Mouse (Mus musculus): ENCODE data around the gene Swap70. TPM values are rescaled to one million over a fixed set of nuclear protein-coding genes. Genes with fewer than 3 reads are reported as not detected.

Gene Swap70
- polyA plus RNA-seq, 1 experiment from 2014 or later, result 56.9 TPM

GRCm38 (mm10) chr7:110271814-110272213 is 50.3 kb downstream of the Swap70 start:
- peaks cover 48% of the 10 kb centered on the region for H3K36me3 ChIP-seq (ENCODE audit: inconsistent target)
- 93% methylated on average over 8 of the region's 9 CpGs for WGBS (ENCODE audit: missing documents)

GRCm38 (mm10) chr7:110272434-110272833 is 50.9 kb downstream of the Swap70 start:
- 100% methylated on average over 4 of the region's 4 CpGs for WGBS (ENCODE audit: missing documents)
- Histone ChIP-seq H3K4me3 (ENCODE audit: inconsistent target) (no peak overlapping the region), H3K36me3 (ENCODE audit: inconsistent target) (peaks cover 54% of the 10 kb centered on the region), H3K27ac (no peak overlapping the region), H3K79me2 (ENCODE audit: inconsistent target) (peaks cover 4% of the 10 kb centered on the region; the same call in 1 of the 2 replicates)

More at GRCm38 (mm10) chr7:110271814-110272213, 50.3 kb downstream of the Swap70 start:
- Histone ChIP-seq H3K27ac (no peak overlapping the region), H3K4me3 (ENCODE audit: inconsistent target) (no peak overlapping the region), H3K79me2 (ENCODE audit: inconsistent target) (peaks cover 4% of the 10 kb centered on the region; the same call in 1 of the 2 replicates)

GRCm38 (mm10) chr7:110277734-110278245 is 56.3 kb downstream of the Swap70 start:
- 86% methylated on average over 5 of the region's 5 CpGs for WGBS (ENCODE audit: missing documents)
- H3K36me3 ChIP-seq (ENCODE audit: inconsistent target), result peaks cover 95% of the 10 kb centered on the region

GRCm38 (mm10) chr7:110279183-110279582 is 57.7 kb downstream of the Swap70 start:
- Histone ChIP-seq H3K27ac (no peak overlapping the region), H3K36me3 (ENCODE audit: inconsistent target) (peaks cover 84% of the 10 kb centered on the region), H3K4me3 (ENCODE audit: inconsistent target) (no peak overlapping the region), H3K79me2 (ENCODE audit: inconsistent target) (no peaks in the 10 kb centered on the region)
- WGBS (ENCODE audit: missing documents), result 98% methylated on average over 4 of the region's 4 CpGs

More at GRCm38 (mm10) chr7:110277734-110278245, 56.3 kb downstream of the Swap70 start:
- H3K27ac ChIP-seq, result no peak overlapping the region
- H3K79me2 ChIP-seq (ENCODE audit: inconsistent target), result no peaks in the 10 kb centered on the region
- H3K4me3 ChIP-seq (ENCODE audit: inconsistent target), result no peak overlapping the region

GRCm38 (mm10) chr7:110281435-110282256 is 60.1 kb downstream of the Swap70 start:
- Histone ChIP-seq H3K4me3 (ENCODE audit: inconsistent target) (no peak overlapping the region), H3K79me2 (ENCODE audit: inconsistent target) (no peaks in the 10 kb centered on the region), H3K27ac (no peak overlapping the region), H3K36me3 (ENCODE audit: inconsistent target) (peaks cover 60% of the 10 kb centered on the region)
- 83% methylated on average over 11 of the region's 11 CpGs for WGBS (ENCODE audit: missing documents)

GRCm38 (mm10) chr7:110282797-110283196 is 61.3 kb downstream of the Swap70 start:
- Histone ChIP-seq H3K79me2 (ENCODE audit: inconsistent target) (no peaks in the 10 kb centered on the region), H3K4me3 (ENCODE audit: inconsistent target) (no peak overlapping the region), H3K36me3 (ENCODE audit: inconsistent target) (peaks cover 48% of the 10 kb centered on the region), H3K27ac (no peak overlapping the region)
- 65% methylated on average over 11 of the region's 11 CpGs for WGBS (ENCODE audit: missing documents)

- no peaks in the 10 kb centered on the region for H3K79me2 ChIP-seq (ENCODE audit: inconsistent target)
- peaks cover 39% of the 10 kb centered on the region for H3K36me3 ChIP-seq (ENCODE audit: inconsistent target)
- no peak overlapping the region for H3K27ac ChIP-seq
- H3K4me3 ChIP-seq (ENCODE audit: inconsistent target), result no peak overlapping the region
- WGBS (ENCODE audit: missing documents), result 56% methylated on average over 6 of the region's 6 CpGs
Measured at GRCm38 (mm10) chr7:110283484-110284275, 62.2 kb downstream of the Swap70 start.

- no peak overlapping the region for H3K4me3 ChIP-seq (ENCODE audit: inconsistent target)
- no peak overlapping the region for H3K27ac ChIP-seq
- 97% methylated on average over 12 of the region's 12 CpGs for WGBS (ENCODE audit: missing documents)
- H3K36me3 ChIP-seq (ENCODE audit: inconsistent target), result peaks cover 24% of the 10 kb centered on the region; the same call in 1 of the 2 replicates
- H3K79me2 ChIP-seq (ENCODE audit: inconsistent target), result no peaks in the 10 kb centered on the region
Measured at GRCm38 (mm10) chr7:110285076-110285848, 63.8 kb downstream of the Swap70 start.

- H3K27ac ChIP-seq, result no peak overlapping the region
- no peaks in the 10 kb centered on the region for H3K79me2 ChIP-seq (ENCODE audit: inconsistent target)
- H3K36me3 ChIP-seq (ENCODE audit: inconsistent target), result peaks cover 21% of the 10 kb centered on the region; the same call in 1 of the 2 replicates
- WGBS (ENCODE audit: missing documents), result 98% methylated on average over 3 of the region's 3 CpGs
- H3K4me3 ChIP-seq (ENCODE audit: inconsistent target), result no peak overlapping the region
Measured at GRCm38 (mm10) chr7:110285849-110286151, 64.3 kb downstream of the Swap70 start.

GRCm38 (mm10) chr7:110286198-110286732 is 64.8 kb downstream of the Swap70 start:
- Histone ChIP-seq H3K27ac (no peak overlapping the region), H3K79me2 (ENCODE audit: inconsistent target) (no peaks in the 10 kb centered on the region), H3K4me3 (ENCODE audit: inconsistent target) (no peak overlapping the region), H3K36me3 (ENCODE audit: inconsistent target) (peaks cover 16% of the 10 kb centered on the region; the same call in 1 of the 2 replicates)
- 67% methylated on average over 8 of the region's 8 CpGs for WGBS (ENCODE audit: missing documents)

- H3K27ac ChIP-seq, result no peak overlapping the region
- 19% methylated on average over 12 of the region's 12 CpGs for WGBS (ENCODE audit: missing documents)
Measured at GRCm38 (mm10) chr7:110286838-110287475, 65.4 kb downstream of the Swap70 start.

GRCm38 (mm10) chr7:110287476-110288071 is 66.1 kb downstream of the Swap70 start:
- WGBS (ENCODE audit: missing documents), result 90% methylated on average over 8 of the region's 8 CpGs
- no peak overlapping the region for H3K27ac ChIP-seq
- H3K4me3 ChIP-seq (ENCODE audit: inconsistent target), result no peak overlapping the region

More at GRCm38 (mm10) chr7:110286838-110287475, 65.4 kb downstream of the Swap70 start:
- H3K4me3 ChIP-seq (ENCODE audit: inconsistent target), result no peak overlapping the region
- H3K36me3 ChIP-seq (ENCODE audit: inconsistent target), result peaks cover 9% of the 10 kb centered on the region; the same call in 1 of the 2 replicates
- no peaks in the 10 kb centered on the region for H3K79me2 ChIP-seq (ENCODE audit: inconsistent target)

GRCm38 (mm10) chr7:110288191-110288604 is 66.7 kb downstream of the Swap70 start:
- no peaks in the 10 kb centered on the region for H3K36me3 ChIP-seq (ENCODE audit: inconsistent target)
- WGBS (ENCODE audit: missing documents), result 97% methylated on average over 4 of the region's 4 CpGs
- H3K79me2 ChIP-seq (ENCODE audit: inconsistent target), result no peaks in the 10 kb centered on the region
- no peak overlapping the region for H3K4me3 ChIP-seq (ENCODE audit: inconsistent target)
- no peak overlapping the region for H3K27ac ChIP-seq

More at GRCm38 (mm10) chr7:110287476-110288071, 66.1 kb downstream of the Swap70 start:
- Histone ChIP-seq H3K36me3 (ENCODE audit: inconsistent target) (0 out of 2 replicates have a peak, but pooled peaks cover 3% of the 10 kb centered on the region), H3K79me2 (ENCODE audit: inconsistent target) (no peaks in the 10 kb centered on the region)

All from macrophage (primary cell).